Mouse (Mus musculus) forebrain, embryonic 14.5 days (tissue): ENCODE measurements around the gene Veph1. TPM values are rescaled to one million over a fixed set of nuclear protein-coding genes. Genes with fewer than 3 reads are reported as not detected.

Source experiments
- ATAC-seq: fragments of 200-750 bp; cut with Nextera tagmentation; 2 replicates; pipeline ENCODE4 v1.8.0; 2017; ENCODE audit warnings: mild to moderate bottlenecking, moderate library complexity
- DNase-seq: peaks from one replicate; pipeline ENCODE4 v3.0.0-alpha.2; 2015; ENCODE audit warnings: low spot score
- H3K27ac ChIP-seq: fragments of 300-500 bp; sonication (generic); 2 replicates; pipeline ENCODE4 v1.5.1; 2014; ENCODE audit warnings: low read depth, mild to moderate bottlenecking, control low read depth, low read length, moderate library complexity
- H3K27me3 ChIP-seq: fragments of 300-500 bp; sonication (generic); replicated peaks from 2 replicates; pipeline ENCODE4 v1.6.1; 2014; ENCODE audit warnings: low read length, control low read depth, mixed read lengths; ENCODE audit not compliant: control insufficient read depth, insufficient read depth
- H3K36me3 ChIP-seq: fragments of 300-500 bp; sonication (generic); 2 replicates; pipeline ENCODE4 v1.6.1; 2014; ENCODE audit warnings: low read length, control low read depth; ENCODE audit not compliant: control insufficient read depth, insufficient read depth
- H3K4me1 ChIP-seq: fragments of 300-500 bp; sonication (generic); 2 replicates; pipeline ENCODE4 v1.6.1; 2014; ENCODE audit warnings: antibody characterized with exemption, low read length, control low read depth; ENCODE audit not compliant: control insufficient read depth, insufficient read depth
- H3K4me2 ChIP-seq: fragments of 300-500 bp; sonication (generic); 2 replicates; pipeline ENCODE4 v1.6.1; 2014; ENCODE audit warnings: mild to moderate bottlenecking, control low read depth, low read length
- H3K4me3 ChIP-seq: fragments of 300-500 bp; sonication (generic); 2 replicates; pipeline ENCODE4 v1.5.1; 2014; ENCODE audit warnings: low read depth, low read length, control low read depth
- H3K9ac ChIP-seq: fragments of 300-500 bp; sonication (generic); 2 replicates; pipeline ENCODE4 v1.6.1; 2014; ENCODE audit warnings: mild to moderate bottlenecking, low read length, control low read depth, moderate library complexity
- H3K9me3 ChIP-seq: fragments of 300-500 bp; sonication (generic); replicated peaks from 2 replicates; pipeline ENCODE4 v1.6.1; 2016; ENCODE audit warnings: low read length, control low read depth, mixed read lengths; ENCODE audit not compliant: control insufficient read depth
- WGBS: fragments of 180-500 bp; shearing (Covaris S2); extraction: QIAGEN DNeasy Blood & Tissue Kit; methylation state at CpG from one replicate; pipeline ENCODE4 v1.1.7; 2014; 5-methylcytosine and 5-hydroxymethylcytosine counted together
- polyA plus RNA-seq: library from polyadenylated mRNA; unstranded; fragments of >200 nt; fragmentation: Nextera tagmentation; extraction: Ambion mirVana; gene quantifications from 2 replicates; pipeline ENCODE4 v1.2.1, GENCODE M21; 2014

Veph1 gene
- polyA plus RNA-seq, 1 experiment from 2014 or later: 9.3 TPM

GRCm38 (mm10) chr3:66079886-66080285, 216.8 kb downstream of the Veph1 start:
- ATAC-seq (no peak), DNase-seq (no peak)
- no peak overlapping the region for H3K4me2 ChIP-seq
- no peak overlapping the region for H3K9ac ChIP-seq
- H3K27ac ChIP-seq: no peak overlapping the region
- no peaks in the 10 kb centered on the region for H3K9me3 ChIP-seq
- WGBS: 95% methylated on average over 4 of the region's 4 CpGs
- H3K36me3 ChIP-seq: no peaks in the 10 kb centered on the region
- no peak overlapping the region for H3K4me3 ChIP-seq
- no peaks in the 10 kb centered on the region; the same call in 1 of the 2 replicates for H3K4me1 ChIP-seq
- H3K27me3 ChIP-seq: no peaks in the 10 kb centered on the region

DNA sequence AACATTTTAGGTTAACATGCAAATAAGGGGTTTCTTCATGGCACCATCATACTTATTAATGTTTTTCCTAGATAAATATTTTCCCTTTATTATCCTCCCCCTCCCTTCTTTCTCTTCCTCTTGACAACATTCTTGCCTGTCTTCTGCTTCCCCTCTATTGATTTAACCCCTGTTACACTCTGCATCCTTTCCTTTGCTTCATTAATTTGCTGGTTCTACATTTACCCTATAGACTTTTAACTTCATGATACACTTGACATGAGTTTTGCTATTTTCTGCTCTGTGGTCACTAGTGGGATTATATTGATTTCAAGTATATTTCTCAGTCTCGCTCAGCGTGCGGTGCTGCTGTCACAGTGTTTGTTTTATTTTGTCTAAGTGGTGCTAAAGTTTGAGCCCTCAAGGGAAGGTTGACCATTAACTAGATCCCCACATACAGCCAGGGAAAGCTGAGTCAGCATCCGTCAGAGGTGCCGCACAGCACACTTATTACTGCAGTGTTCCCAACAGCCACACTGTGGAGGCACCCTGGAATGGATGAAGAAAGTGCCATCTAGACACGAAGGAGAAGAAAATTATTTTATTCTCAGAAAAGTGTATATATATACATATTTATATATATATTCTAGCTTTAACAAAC, 217.6 kb downstream of the Veph1 start:
- H3K4me2 ChIP-seq: no peak overlapping the region
- H3K9ac ChIP-seq: no peak overlapping the region
- 83% methylated on average over 6 of the region's 6 CpGs for WGBS
- H3K36me3 ChIP-seq: no peaks in the 10 kb centered on the region
- H3K4me3 ChIP-seq: no peak overlapping the region
- H3K4me1 ChIP-seq: no peaks in the 10 kb centered on the region; the same call in 1 of the 2 replicates
- DNase-seq: no peak
- H3K9me3 ChIP-seq: no peaks in the 10 kb centered on the region
- H3K27ac ChIP-seq: no peak overlapping the region
- no peaks in the 10 kb centered on the region for H3K27me3 ChIP-seq
- ATAC-seq: no peak

DNA sequence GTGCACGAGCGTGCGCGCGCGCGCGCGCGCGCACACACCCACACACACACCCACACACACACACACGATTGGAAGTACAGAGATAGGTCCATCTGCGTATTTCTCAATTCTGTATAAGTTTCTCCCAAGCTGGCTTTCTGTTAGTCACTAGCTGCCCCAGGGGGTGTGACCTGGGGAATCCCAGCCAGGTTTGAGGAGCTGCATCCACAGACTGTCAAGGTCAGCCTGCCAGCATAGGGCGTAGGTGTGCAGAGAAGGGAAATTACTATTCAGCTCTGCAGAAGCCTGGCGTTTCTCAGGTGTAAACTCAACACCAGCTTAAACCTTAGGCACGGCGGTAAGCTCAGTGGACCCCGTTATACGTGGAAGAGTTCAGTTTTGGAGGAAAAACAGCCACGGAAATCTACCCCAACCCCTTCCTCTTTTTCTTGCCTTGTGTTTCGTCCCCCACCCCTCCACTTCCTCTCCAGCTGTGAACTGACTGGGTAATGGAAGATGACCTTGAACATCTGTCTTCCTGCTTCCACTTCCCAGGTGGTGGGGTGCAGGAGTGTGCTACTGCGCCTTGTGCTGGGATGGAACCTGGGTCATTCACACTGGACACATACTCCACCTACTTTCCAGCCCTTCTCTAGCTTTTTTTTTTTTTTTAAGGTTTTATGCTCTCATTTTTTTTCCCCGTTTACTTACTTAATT, 218.5 kb downstream of the Veph1 start:
- no peak overlapping the region for H3K9ac ChIP-seq
- ATAC-seq (no peak), DNase-seq (no peak)

GRCm38 (mm10) chr3:66070274-66070673, 226.4 kb downstream of the Veph1 start:
- H3K9me3 ChIP-seq: no peaks in the 10 kb centered on the region
- H3K27ac ChIP-seq: no peak overlapping the region
- no peak overlapping the region for H3K4me3 ChIP-seq
- ATAC-seq (no peak), DNase-seq (no peak)
- H3K4me2 ChIP-seq: no peak overlapping the region
- WGBS: 96% methylated on average over 1 of the region's 1 CpGs
- H3K36me3 ChIP-seq: no peaks in the 10 kb centered on the region
- no peaks in the 10 kb centered on the region for H3K4me1 ChIP-seq
- no peaks in the 10 kb centered on the region for H3K27me3 ChIP-seq
- no peak overlapping the region for H3K9ac ChIP-seq

More for the DNA sequence above, 218.5 kb downstream of the Veph1 start:
- no peak overlapping the region for H3K4me3 ChIP-seq
- H3K9me3 ChIP-seq: no peaks in the 10 kb centered on the region
- no peaks in the 10 kb centered on the region for H3K36me3 ChIP-seq
- H3K27ac ChIP-seq: no peak overlapping the region
- 90% methylated on average over 23 of the region's 23 CpGs for WGBS
- no peaks in the 10 kb centered on the region for H3K27me3 ChIP-seq
- no peaks in the 10 kb centered on the region for H3K4me1 ChIP-seq
- H3K4me2 ChIP-seq: no peak overlapping the region

DNA sequence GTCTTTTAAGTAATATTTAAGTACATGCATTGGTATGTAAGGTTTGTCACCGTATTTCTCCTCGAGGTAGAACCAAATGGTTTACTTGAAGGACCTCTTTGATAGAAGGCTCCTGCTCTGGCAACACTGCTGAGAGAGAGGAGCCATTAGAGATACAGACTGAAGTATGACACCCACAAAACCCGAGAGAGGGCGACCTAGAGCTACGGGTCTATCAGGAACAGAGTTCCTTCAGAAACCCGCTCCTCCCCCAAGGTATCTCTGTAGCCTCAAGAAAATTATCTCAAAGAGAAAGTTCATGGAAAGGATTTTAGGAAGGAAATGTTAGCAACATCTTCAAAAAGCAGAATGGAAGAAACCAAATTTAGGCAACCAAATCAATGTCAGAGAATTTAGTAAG, 232.8 kb downstream of the Veph1 start:
- Histone ChIP-seq H3K36me3 (no peaks in the 10 kb centered on the region), H3K4me3 (no peak overlapping the region), H3K9me3 (no peaks in the 10 kb centered on the region), H3K27me3 (no peaks in the 10 kb centered on the region), H3K4me2 (no peak overlapping the region), H3K4me1 (no peaks in the 10 kb centered on the region), H3K9ac (no peak overlapping the region), H3K27ac (no peak overlapping the region)
- DNase-seq: peak; percentile 27
- 58% methylated on average over 6 of the region's 6 CpGs for WGBS
- ATAC-seq: no peak

GRCm38 (mm10) chr3:66056912-66057311, 239.7 kb downstream of the Veph1 start:
- Histone ChIP-seq H3K4me3 (no peak overlapping the region), H3K4me1 (no peaks in the 10 kb centered on the region), H3K4me2 (no peak overlapping the region), H3K36me3 (no peaks in the 10 kb centered on the region), H3K27ac (no peak overlapping the region), H3K9ac (no peak overlapping the region), H3K27me3 (no peaks in the 10 kb centered on the region), H3K9me3 (no peaks in the 10 kb centered on the region)
- ATAC-seq (no peak), DNase-seq (no peak)
- 96% methylated on average over 16 of the region's 16 CpGs for WGBS

GRCm38 (mm10) chr3:66055652-66056051, 241.0 kb downstream of the Veph1 start:
- Histone ChIP-seq H3K36me3 (no peaks in the 10 kb centered on the region), H3K4me1 (no peaks in the 10 kb centered on the region), H3K9ac (no peak overlapping the region), H3K9me3 (no peaks in the 10 kb centered on the region), H3K4me3 (no peak overlapping the region), H3K4me2 (no peak overlapping the region), H3K27ac (no peak overlapping the region), H3K27me3 (no peaks in the 10 kb centered on the region)
- no peak for DNase-seq
- 96% methylated on average over 7 of the region's 7 CpGs for WGBS
- no peak for ATAC-seq

DNA sequence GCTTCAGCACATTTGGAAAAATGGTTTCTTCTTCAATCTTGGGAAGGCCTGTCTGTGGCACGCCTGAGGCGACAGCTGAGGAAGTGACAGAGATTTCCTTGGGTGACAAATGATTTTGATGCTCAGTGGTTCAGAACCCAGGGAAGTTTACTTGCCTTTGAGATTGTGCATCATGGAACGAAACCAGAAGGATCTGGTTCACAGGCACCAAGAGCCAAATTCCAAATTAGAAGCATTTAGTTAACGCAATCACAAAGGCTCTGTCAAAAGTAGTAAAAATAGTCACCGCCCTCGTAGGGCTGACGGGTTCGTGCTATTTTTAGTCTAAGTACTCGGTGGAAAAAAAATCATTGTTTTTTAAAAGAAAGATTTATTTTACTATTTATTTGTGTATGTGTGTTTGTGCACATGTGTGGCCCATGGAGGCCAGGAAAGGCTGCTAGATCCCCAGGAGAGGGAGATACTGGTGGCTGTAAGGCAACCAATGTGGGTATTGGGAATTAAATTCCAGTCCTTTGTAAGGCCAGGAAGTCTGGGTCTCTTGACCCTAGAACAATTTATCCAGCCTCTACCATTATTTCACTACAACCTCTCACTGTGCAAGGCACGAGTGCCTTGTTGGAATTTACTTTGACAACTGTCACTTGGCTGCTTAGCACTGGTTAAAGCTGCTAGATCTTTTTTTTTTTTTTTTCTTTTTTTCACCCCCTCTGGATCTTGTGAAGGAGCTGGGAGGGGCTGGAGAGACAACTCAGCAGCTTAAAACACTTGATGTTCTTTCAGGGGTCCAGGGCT, 246.3 kb downstream of the Veph1 start:
- Histone ChIP-seq H3K27me3 (no peaks in the 10 kb centered on the region), H3K27ac (no peak overlapping the region), H3K4me3 (no peak overlapping the region), H3K9me3 (no peaks in the 10 kb centered on the region), H3K36me3 (no peaks in the 10 kb centered on the region), H3K4me1 (no peaks in the 10 kb centered on the region), H3K9ac (no peak overlapping the region), H3K4me2 (no peak overlapping the region)
- 52% methylated on average over 10 of the region's 10 CpGs for WGBS
- ATAC-seq (peak; percentile 4; the same call in 1 of the 2 replicates), DNase-seq (peak; percentile 33)
